Comparison of ENCODE assay signal across 23 mouse cellular contexts in the genomic region with DNA sequence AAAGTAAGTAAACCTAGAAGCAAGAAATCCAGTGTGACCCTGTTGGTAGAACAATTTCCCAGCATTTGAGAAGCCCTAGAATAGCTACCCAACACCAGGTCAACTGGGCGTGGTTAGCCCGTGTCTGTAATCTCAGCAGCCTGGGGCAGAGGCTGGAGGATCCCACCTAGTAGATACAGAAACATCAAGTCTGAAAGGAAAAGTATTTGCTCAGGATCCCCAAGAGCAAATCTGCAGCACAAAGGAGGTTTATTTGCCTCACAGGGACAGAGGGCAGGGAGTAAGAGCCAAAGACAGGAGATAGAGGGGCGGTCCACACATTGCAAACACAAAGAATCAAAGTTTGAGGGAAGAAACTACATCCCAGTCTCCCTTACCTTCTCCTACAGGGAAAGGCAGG.
"Had no signal": no experiment of that assay in that cellular context is flagged by ENCODE, and none has a peak within 500 bp of the region (broad histone marks: within the 10 kb centered on the region; RNA-seq: fewer than 3 reads in every experiment).

No protein-coding gene starts in this region.

- ATAC-seq: hindbrain, postnatal 0 days; intestine, embryonic 16.5 days; liver, embryonic 12.5 days had no signal

- H3K36me3 ChIP-seq: heart, embryonic 10.5 days; heart, embryonic 13.5 days; heart, embryonic 15.5 days; hindbrain, embryonic 13.5 days; hindbrain, embryonic 15.5 days; kidney, embryonic 15.5 days; limb, embryonic 13.5 days; limb, embryonic 15.5 days; liver, embryonic 12.5 days had no signal

- DNase-seq: gastrocnemius, adult 2 months; gastrocnemius, postnatal 10 days; gastrocnemius, postnatal 25 days; heart, adult 18-20 months; heart, postnatal 14 days; heart, postnatal 36 days; kidney, adult 11 months; layer of hippocampus, adult 9-11 months; left cerebral cortex, postnatal 4 days had no signal

- H3K9me3 ChIP-seq: heart, embryonic 10.5 days; heart, embryonic 13.5 days; heart, embryonic 15.5 days; hindbrain, embryonic 13.5 days; hindbrain, embryonic 15.5 days; kidney, embryonic 15.5 days; limb, embryonic 13.5 days; limb, embryonic 15.5 days; liver, embryonic 12.5 days had no signal

- H3K9ac ChIP-seq: heart, embryonic 13.5 days; heart, embryonic 15.5 days; hindbrain, embryonic 13.5 days; hindbrain, embryonic 15.5 days; kidney, embryonic 15.5 days; limb, embryonic 13.5 days; limb, embryonic 15.5 days; liver, embryonic 12.5 days; liver, embryonic 14.5 days had no signal

- H3K4me1 ChIP-seq: hindbrain, embryonic 13.5 days; hindbrain, embryonic 15.5 days; limb, embryonic 13.5 days; limb, embryonic 15.5 days had no signal

- H3K27ac ChIP-seq: gastrocnemius, adult 2 months; heart, embryonic 10.5 days; heart, embryonic 13.5 days; heart, embryonic 15.5 days; hindbrain, embryonic 13.5 days; hindbrain, embryonic 15.5 days; hindbrain, postnatal 0 days; kidney, embryonic 15.5 days; kidney, postnatal 0 days; left cerebral cortex, adult 2 months; limb, embryonic 13.5 days; limb, embryonic 15.5 days; liver, embryonic 12.5 days; liver, embryonic 14.5 days had no signal

- H3K27me3 ChIP-seq: heart, embryonic 15.5 days; hindbrain, embryonic 15.5 days had no signal

- H3K4me2 ChIP-seq: heart, embryonic 13.5 days; heart, embryonic 15.5 days; hindbrain, embryonic 13.5 days; hindbrain, embryonic 15.5 days; kidney, embryonic 15.5 days; limb, embryonic 13.5 days; limb, embryonic 15.5 days; liver, embryonic 12.5 days had no signal

- H3K4me3 ChIP-seq: gastrocnemius, adult 2 months; heart, embryonic 10.5 days; heart, embryonic 13.5 days; heart, embryonic 15.5 days; hindbrain, embryonic 13.5 days; hindbrain, embryonic 15.5 days; kidney, embryonic 15.5 days; left cerebral cortex, adult 2 months; limb, embryonic 13.5 days; limb, embryonic 15.5 days; liver, embryonic 12.5 days had no signal
